Mouse (Mus musculus): Measurements from ENCODE around the gene Cfap300. TPM values are rescaled to one million over a fixed set of nuclear protein-coding genes. Genes with fewer than 3 reads are reported as not detected.

The Cfap300 gene
- polyA plus RNA-seq, 3 experiments from 2014 or later, result 0.30 to 0.61 TPM; not detected in 1

- ATAC-seq, result no peak
These were observed 59.0 kb downstream of the Cfap300 start for GRCm38 (mm10) chr9:7983665-7984064.

- no peak for ATAC-seq
These were observed 62.5 kb downstream of the Cfap300 start for GRCm38 (mm10) chr9:7980162-7980561.

GRCm38 (mm10) chr9:7979153-7979916 lies 63.3 kb downstream of the Cfap300 start:
- ATAC-seq, result no peak

- no peak for ATAC-seq
These were observed 64.1 kb downstream of the Cfap300 start for GRCm38 (mm10) chr9:7978502-7978901.

- no peak for ATAC-seq
These were observed 65.0 kb downstream of the Cfap300 start for GRCm38 (mm10) chr9:7977587-7977986.

GRCm38 (mm10) chr9:7971993-7972392 lies 70.6 kb downstream of the Cfap300 start:
- ATAC-seq, result no peak

Other genes starting within 250 kb of the Cfap300 start
- gene Birc2, start 205.8 kb downstream of the Cfap300 start, polyA plus RNA-seq (2017; shearing (Covaris generic)), result 100 to 1,000 TPM; 110 to 127 (median 119) TPM
- gene Birc3, start 169.6 kb downstream of the Cfap300 start, polyA plus RNA-seq (2017; shearing (Covaris generic)), result 100 to 1,000 TPM in 2 of 3 experiments, 10 to 100 TPM in 1; 87.6 to 134 (median 121) TPM
- gene Yap1, start 38.2 kb downstream of the Cfap300 start, polyA plus RNA-seq (2017; shearing (Covaris generic)), result not detected
- not detected for gene Cep126, start 91.5 kb upstream of the Cfap300 start, polyA plus RNA-seq (2017; shearing (Covaris generic))